11 mouse cellular contexts compared by ENCODE assay signal in genomic region chr6:111866101-111866598, GRCm38 (mm10).
DNase-seq lines count a peak whose midpoint lies in the region; ATAC-seq lines count a peak whose summit lies in the region.
"Had no signal": no experiment of that assay in that cellular context is flagged by ENCODE, and none has a peak within 500 bp of the region (broad histone marks: within the 10 kb centered on the region; RNA-seq: fewer than 3 reads in every experiment).

No protein-coding gene starts in this region.

- H3K4me1 ChIP-seq in hindbrain, embryonic 11.5 days (replicated peaks; ENCODE audit: control insufficient read depth, insufficient read depth, low read length) = no peaks in the 10 kb centered on the region
- H3K4me1 ChIP-seq in hindbrain, embryonic 10.5 days (replicated peaks) = no peaks in the 10 kb centered on the region
- H3K4me1 ChIP-seq in hindbrain, embryonic 13.5 days (replicated peaks) = no peaks in the 10 kb centered on the region
- H3K4me1 ChIP-seq: neural tube, embryonic 12.5 days had no signal

- 63% methylated on average over 3 of the region's 3 CpGs for WGBS in hindbrain, embryonic 11.5 days
- WGBS in hindbrain, embryonic 10.5 days = 65% methylated on average over 3 of the region's 3 CpGs
- WGBS in hindbrain, embryonic 13.5 days = 64% methylated on average over 3 of the region's 3 CpGs

- H3K9ac ChIP-seq in hindbrain, embryonic 11.5 days (ENCODE audit: low read depth, low read length) = no peak overlapping the region
- no peak overlapping the region for H3K9ac ChIP-seq in hindbrain, embryonic 13.5 days
- H3K9ac ChIP-seq: neural tube, embryonic 12.5 days had no signal

- intact Hi-C loops in left cerebral cortex, postnatal 4 days (cut with DNase I) = no loop called here
- intact Hi-C loops in heart, postnatal 25 days (cut with DNase I) = no loop called here

- no peaks in the 10 kb centered on the region for H3K9me3 ChIP-seq in hindbrain, embryonic 11.5 days (ENCODE audit: control insufficient read depth, low read length)
- H3K9me3 ChIP-seq in hindbrain, embryonic 10.5 days = no peaks in the 10 kb centered on the region
- no peaks in the 10 kb centered on the region for H3K9me3 ChIP-seq in hindbrain, embryonic 13.5 days
- H3K9me3 ChIP-seq: neural tube, embryonic 12.5 days had no signal

- H3K4me2 ChIP-seq in hindbrain, embryonic 11.5 days (replicated peaks; ENCODE audit: low read depth, low read length) = no peak overlapping the region
- no peak overlapping the region for H3K4me2 ChIP-seq in hindbrain, embryonic 13.5 days
- H3K4me2 ChIP-seq: neural tube, embryonic 12.5 days had no signal

- H3K27me3 ChIP-seq in hindbrain, embryonic 11.5 days (ENCODE audit: control insufficient read depth, insufficient read depth, low read length) = no peaks in the 10 kb centered on the region
- H3K27me3 ChIP-seq in hindbrain, embryonic 10.5 days (ENCODE audit: insufficient read depth, poor library complexity, severe bottlenecking) = no peaks in the 10 kb centered on the region
- no peaks in the 10 kb centered on the region for H3K27me3 ChIP-seq in hindbrain, embryonic 13.5 days
- H3K27me3 ChIP-seq: neural tube, embryonic 12.5 days; Patski had no signal

- no peak for DNase-seq in hindbrain, embryonic 11.5 days (ENCODE audit: low spot score)
- DNase-seq in hindbrain, embryonic 10.5 days (ENCODE audit: low spot score) = no peak
- peak; percentile 71 for DNase-seq in cerebellum, adult 11 months
- DNase-seq in left cerebral cortex, postnatal 4 days = peak; percentile 90
- no peak for DNase-seq in heart, postnatal 25 days (ENCODE audit: low spot score)
- DNase-seq in lung, postnatal 4 days = no peak
- no peak for DNase-seq in adrenal gland, postnatal 10 days

- H3K4me3 ChIP-seq in hindbrain, embryonic 11.5 days (ENCODE audit: low read depth, low read length) = no peak overlapping the region
- H3K4me3 ChIP-seq in hindbrain, embryonic 10.5 days = no peak overlapping the region
- H3K4me3 ChIP-seq in hindbrain, embryonic 13.5 days = no peak overlapping the region
- H3K4me3 ChIP-seq: neural tube, embryonic 12.5 days had no signal

- H3K36me3 ChIP-seq in hindbrain, embryonic 11.5 days (ENCODE audit: control insufficient read depth, insufficient read depth, low read length) = no peaks in the 10 kb centered on the region
- H3K36me3 ChIP-seq in hindbrain, embryonic 10.5 days = no peaks in the 10 kb centered on the region
- no peaks in the 10 kb centered on the region for H3K36me3 ChIP-seq in hindbrain, embryonic 13.5 days
- H3K36me3 ChIP-seq: neural tube, embryonic 12.5 days had no signal

- peak; percentile 17; the same call in 1 of the 2 replicates for ATAC-seq in hindbrain, embryonic 11.5 days (ENCODE audit: low FRiP score)
- peak; percentile 74 for ATAC-seq in hindbrain, embryonic 13.5 days (ENCODE audit: low FRiP score)
- ATAC-seq: lung, postnatal 0 days; Patski had no signal

- H3K27ac ChIP-seq in hindbrain, embryonic 11.5 days (ENCODE audit: low read depth, low read length) = no peak overlapping the region
- H3K27ac ChIP-seq in hindbrain, embryonic 10.5 days = no peak overlapping the region
- no peak overlapping the region for H3K27ac ChIP-seq in hindbrain, embryonic 13.5 days
- H3K27ac ChIP-seq: neural tube, embryonic 12.5 days had no signal

Comparison
In these comparisons a context has a peak if more than half of its experiments do, and no peak if none do; other contexts are left out.
1. DNase-seq: peak in cerebellum, adult 11 months (single experiment) and left cerebral cortex, postnatal 4 days (single experiment); none in hindbrain, embryonic 11.5 days (single experiment), hindbrain, embryonic 10.5 days (single experiment), heart, postnatal 25 days (single experiment), lung, postnatal 4 days (0 of 2) and adrenal gland, postnatal 10 days (single experiment).